Mouse (Mus musculus) embryonic facial prominence, embryonic 15.5 days (tissue): ENCODE data around the gene Glcci1. TPM values are rescaled to one million over a fixed set of nuclear protein-coding genes. Genes with fewer than 3 reads are reported as not detected.
A peak's percentile ranks its signal among the peaks of the same experiment; 100 is the strongest.

Experiments
- ATAC-seq: fragments of 200-750 bp; cut with Nextera tagmentation; 2 replicates; pipeline ENCODE4 v1.8.0; 2017; ENCODE audit warnings: low read depth, moderate TSS enrichment; ENCODE audit not compliant: insufficient number of reproducible peaks, low FRiP score, low TSS enrichment
- H3K27ac ChIP-seq: fragments of 300-500 bp; sonication (generic); replicated peaks from 2 replicates; pipeline ENCODE4 v1.5.1; 2015; ENCODE audit warnings: mild to moderate bottlenecking, inconsistent platforms
- H3K27me3 ChIP-seq: fragments of 300-500 bp; sonication (generic); 2 replicates; pipeline ENCODE4 v1.6.1; 2015; ENCODE audit warnings: inconsistent platforms
- H3K36me3 ChIP-seq: fragments of 300-500 bp; sonication (generic); 2 replicates; pipeline ENCODE4 v1.6.1; 2015; ENCODE audit warnings: mild to moderate bottlenecking, inconsistent platforms
- H3K4me1 ChIP-seq: fragments of 300-500 bp; sonication (generic); 2 replicates; pipeline ENCODE4 v1.6.1; 2015; ENCODE audit warnings: inconsistent platforms
- H3K4me2 ChIP-seq: fragments of 300-500 bp; sonication (generic); replicated peaks from 2 replicates; pipeline ENCODE4 v1.6.1; 2015; ENCODE audit warnings: mild to moderate bottlenecking, inconsistent platforms
- H3K4me3 ChIP-seq: fragments of 300-500 bp; sonication (generic); replicated peaks from 2 replicates; pipeline ENCODE4 v1.5.1; 2015; ENCODE audit warnings: mild to moderate bottlenecking, inconsistent platforms
- H3K9ac ChIP-seq: fragments of 300-500 bp; sonication (generic); 2 replicates; pipeline ENCODE4 v1.6.1; 2015; ENCODE audit warnings: inconsistent platforms
- H3K9me3 ChIP-seq: fragments of 300-500 bp; sonication (generic); replicated peaks from 2 replicates; pipeline ENCODE4 v1.6.1; 2016; ENCODE audit warnings: inconsistent platforms
- WGBS: fragments of 180-500 bp; shearing (Covaris S2); methylation state at CpG from one replicate; pipeline ENCODE4 v1.1.7; 2015; 5-methylcytosine and 5-hydroxymethylcytosine counted together
- polyA plus RNA-seq: library from polyadenylated mRNA; unstranded; fragments of >200 nt; fragmentation: Nextera tagmentation; extraction: Ambion mirVana; gene quantifications from 2 replicates; pipeline ENCODE4 v1.2.1, GENCODE M21; 2015

Gene Glcci1
- polyA plus RNA-seq, 1 experiment from 2014 or later = 7.8 TPM

DNA sequence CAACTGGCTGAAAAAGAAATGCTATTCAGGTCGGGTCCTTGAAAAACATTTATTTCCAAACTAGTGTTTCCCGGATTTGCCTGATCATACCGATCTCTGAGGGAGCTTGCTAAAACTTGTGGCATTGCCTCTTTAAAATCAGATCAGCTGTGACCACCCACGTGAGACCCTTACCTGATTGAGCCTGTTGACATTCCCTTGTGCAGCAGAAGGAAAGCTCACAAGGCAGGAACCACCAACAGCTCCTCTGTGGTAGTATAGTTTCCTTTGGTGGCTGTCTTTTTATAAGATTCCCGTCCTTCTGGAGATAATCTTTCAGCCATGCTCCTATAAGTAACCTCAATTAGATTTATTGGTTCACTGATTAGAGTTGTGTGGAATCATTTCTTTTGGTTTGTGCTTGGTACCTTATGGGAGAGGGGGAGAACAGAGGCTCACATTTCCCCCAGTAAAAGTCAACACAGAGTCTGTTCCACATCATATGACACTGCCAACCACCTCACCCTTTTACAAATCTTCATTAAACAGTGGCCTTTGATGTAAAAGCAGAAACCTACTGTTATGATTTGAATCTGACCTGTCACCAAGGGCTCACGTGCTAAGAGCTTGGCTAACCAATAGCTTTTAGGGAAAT is 12.0 kb upstream of the Glcci1 start:
- Histone ChIP-seq H3K27ac (no peak overlapping the region), H3K36me3 (no peaks in the 10 kb centered on the region), H3K4me1 (no peaks in the 10 kb centered on the region), H3K27me3 (no peaks in the 10 kb centered on the region), H3K4me3 (no peak overlapping the region), H3K9me3 (no peaks in the 10 kb centered on the region), H3K4me2 (no peak overlapping the region), H3K9ac (no peak overlapping the region)
- WGBS = 61% methylated on average over 6 of the region's 6 CpGs
- no peak for ATAC-seq

DNA sequence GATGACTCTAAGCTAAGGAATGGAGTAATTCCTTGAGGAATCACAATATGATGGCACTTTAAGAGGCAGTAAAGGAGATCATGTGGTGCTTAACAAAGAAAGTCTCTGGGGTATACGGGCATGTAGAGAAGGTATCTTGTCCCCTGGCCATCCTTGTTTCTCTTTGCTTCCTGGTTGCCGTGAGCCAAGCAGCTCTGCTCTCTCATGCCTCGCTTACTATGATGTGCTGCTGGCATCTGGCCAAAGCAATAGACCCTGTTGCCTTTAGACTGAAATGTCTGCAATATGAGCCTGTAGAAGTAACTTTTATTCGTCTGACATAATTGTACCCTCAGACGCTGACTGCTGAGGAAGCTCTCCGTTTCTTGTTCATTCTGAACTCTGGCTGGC is 11.5 kb upstream of the Glcci1 start:
- H3K4me3 ChIP-seq = no peak overlapping the region
- H3K4me2 ChIP-seq = no peak overlapping the region
- WGBS = 37% methylated on average over 6 of the region's 6 CpGs
- no peaks in the 10 kb centered on the region for H3K27me3 ChIP-seq
- no peaks in the 10 kb centered on the region for H3K4me1 ChIP-seq
- no peaks in the 10 kb centered on the region for H3K9me3 ChIP-seq
- no peak overlapping the region for H3K27ac ChIP-seq
- H3K36me3 ChIP-seq = no peaks in the 10 kb centered on the region
- H3K9ac ChIP-seq = no peak overlapping the region
- no peak for ATAC-seq

DNA sequence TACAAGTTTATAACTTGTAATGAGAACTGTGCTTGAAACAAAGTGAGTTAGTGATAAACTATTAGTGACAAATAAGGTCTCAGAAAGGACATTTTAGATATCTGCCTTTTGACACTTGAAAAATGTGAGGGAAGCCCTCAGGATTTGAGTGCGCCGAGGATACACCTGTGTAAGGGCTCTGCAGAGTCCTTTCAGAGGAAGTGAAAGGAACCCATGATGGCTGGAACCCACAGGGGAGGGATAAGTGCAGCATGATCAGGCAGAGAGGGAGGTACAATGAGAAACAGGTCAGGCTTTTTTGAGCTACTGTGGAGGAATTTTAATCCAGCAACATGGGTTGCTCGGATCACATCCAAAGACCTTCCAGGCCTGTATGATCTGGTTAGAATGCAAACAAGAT is 10.4 kb upstream of the Glcci1 start:
- no peak overlapping the region for H3K4me3 ChIP-seq
- no peaks in the 10 kb centered on the region for H3K9me3 ChIP-seq
- no peaks in the 10 kb centered on the region for H3K4me1 ChIP-seq
- WGBS = 79% methylated on average over 3 of the region's 3 CpGs
- no peak overlapping the region for H3K9ac ChIP-seq
- no peak for ATAC-seq
- no peaks in the 10 kb centered on the region for H3K36me3 ChIP-seq
- H3K27ac ChIP-seq = no peak overlapping the region
- no peaks in the 10 kb centered on the region for H3K27me3 ChIP-seq
- no peak overlapping the region for H3K4me2 ChIP-seq

DNA sequence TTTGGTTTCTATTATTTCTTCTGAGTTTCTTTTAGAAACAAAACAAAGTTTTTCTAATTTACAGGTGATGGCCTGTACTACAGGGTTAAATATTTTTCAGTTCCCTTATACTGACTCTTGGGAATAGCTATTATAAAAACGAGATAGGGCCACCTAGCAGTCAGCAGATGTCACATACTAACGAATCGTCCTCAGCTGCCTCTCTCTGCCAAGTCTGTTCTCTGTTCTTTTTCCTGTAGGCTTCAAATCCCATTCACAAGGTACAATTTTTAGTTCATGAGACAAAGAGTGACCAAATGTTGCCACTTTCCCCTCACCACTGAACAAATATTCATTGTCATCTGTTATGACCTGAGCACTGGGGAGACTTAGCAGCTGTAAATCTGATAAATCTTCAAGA is 5.4 kb upstream of the Glcci1 start:
- ATAC-seq = no peak

DNA sequence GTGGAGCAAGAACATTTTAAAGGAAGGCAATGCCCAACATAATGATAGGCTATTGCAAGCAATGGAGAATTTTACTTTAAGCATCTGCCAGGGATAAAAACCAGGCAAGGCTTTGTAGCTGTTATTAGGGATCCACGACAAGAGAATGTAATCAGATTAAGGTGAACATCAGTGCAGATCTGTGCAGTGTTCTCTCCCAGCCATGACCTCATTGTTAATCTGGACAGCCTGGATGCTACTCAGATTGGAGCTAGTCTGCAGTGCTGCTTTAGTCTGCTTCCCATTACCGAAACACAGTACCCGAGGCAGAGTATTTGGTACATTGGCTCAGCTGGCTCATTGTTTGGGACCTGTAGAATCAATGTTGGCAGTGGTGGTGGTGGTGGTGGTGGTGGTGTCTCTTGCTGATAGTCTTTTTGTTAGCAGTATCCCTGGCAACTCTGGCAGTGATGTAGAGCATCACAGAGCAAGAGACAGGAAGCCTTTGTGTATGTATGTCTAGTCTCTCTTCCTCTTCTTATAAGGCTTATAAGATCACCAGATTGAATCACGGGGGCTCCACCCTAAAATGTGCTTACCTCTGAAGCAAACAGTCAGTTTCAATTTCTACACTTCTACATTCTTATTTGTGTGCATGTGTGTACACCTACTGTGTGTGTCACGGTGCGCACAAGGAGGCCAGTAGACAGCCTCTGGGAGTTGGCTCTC is 4.7 kb upstream of the Glcci1 start:
- Histone ChIP-seq H3K9me3 (no peaks in the 10 kb centered on the region), H3K27ac (no peak overlapping the region), H3K36me3 (no peaks in the 10 kb centered on the region), H3K4me1 (no peaks in the 10 kb centered on the region), H3K4me3 (no peak overlapping the region), H3K9ac (no peak overlapping the region), H3K4me2 (no peak overlapping the region), H3K27me3 (no peaks in the 10 kb centered on the region)
- no peak for ATAC-seq
- WGBS = 80% methylated on average over 6 of the region's 6 CpGs

More for the DNA sequence above, 5.4 kb upstream of the Glcci1 start:
- no peaks in the 10 kb centered on the region for H3K36me3 ChIP-seq
- H3K9me3 ChIP-seq = no peaks in the 10 kb centered on the region
- no peak overlapping the region for H3K4me3 ChIP-seq
- no peaks in the 10 kb centered on the region for H3K4me1 ChIP-seq
- no peak overlapping the region for H3K27ac ChIP-seq
- WGBS = 38% methylated on average over 3 of the region's 3 CpGs
- H3K4me2 ChIP-seq = no peak overlapping the region
- H3K27me3 ChIP-seq = no peaks in the 10 kb centered on the region
- no peak overlapping the region for H3K9ac ChIP-seq

DNA sequence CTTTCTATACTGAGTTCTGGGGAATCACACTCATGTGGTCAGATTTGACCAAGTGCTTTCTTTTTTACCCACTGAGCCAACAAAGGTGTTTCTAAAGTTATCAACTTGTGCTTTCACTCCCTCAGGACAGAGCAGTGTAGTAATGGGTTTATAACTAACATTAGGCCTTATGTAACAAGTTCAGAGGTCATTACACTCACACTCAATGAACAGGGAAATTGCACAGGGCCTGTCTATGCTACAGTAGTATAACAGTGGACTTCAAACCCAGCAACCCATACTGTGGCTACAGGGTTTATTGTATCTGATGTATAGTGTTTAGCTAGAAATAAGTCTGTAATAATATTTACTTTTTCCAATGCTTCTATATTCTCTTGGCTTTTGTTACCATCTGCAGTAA is 2.8 kb upstream of the Glcci1 start:
- Histone ChIP-seq H3K36me3 (no peaks in the 10 kb centered on the region), H3K4me2 (no peak overlapping the region), H3K4me1 (peaks cover 5% of the 10 kb centered on the region), H3K9ac (no peak overlapping the region), H3K27me3 (no peaks in the 10 kb centered on the region), H3K4me3 (no peak overlapping the region), H3K27ac (no peak overlapping the region), H3K9me3 (no peaks in the 10 kb centered on the region)
- no peak for ATAC-seq

DNA sequence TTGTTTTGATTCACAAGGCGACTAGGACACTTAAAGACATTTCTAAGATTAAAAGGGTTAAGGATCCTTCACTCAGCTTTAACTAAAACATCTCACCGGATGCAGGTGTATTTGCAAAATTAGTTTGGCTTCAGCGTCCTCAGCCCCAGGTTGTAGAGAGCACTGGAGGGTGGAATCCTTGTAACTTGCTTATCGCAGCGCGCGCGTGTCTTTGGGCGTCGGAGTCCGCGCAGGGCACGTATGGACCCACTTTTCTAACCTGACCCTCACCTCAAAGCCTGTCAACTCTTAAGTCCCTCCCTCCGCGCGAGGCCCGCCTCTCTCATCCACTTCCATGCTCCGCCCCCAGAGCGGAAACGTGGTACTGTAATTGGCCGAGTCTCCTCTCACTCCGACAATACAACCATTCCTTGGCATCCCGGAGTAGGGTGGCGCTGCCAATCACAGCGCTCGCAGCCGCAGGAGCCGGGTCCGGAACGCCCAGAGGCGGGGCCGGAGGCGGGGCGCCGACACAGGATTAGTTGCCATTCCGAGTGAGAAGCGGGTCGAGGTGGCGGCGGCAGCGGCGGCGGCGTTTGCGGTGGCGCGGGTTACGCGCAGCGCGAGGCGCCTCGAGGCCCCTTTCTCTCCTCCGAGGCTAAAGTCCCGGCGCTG is 390 bp upstream of the Glcci1 start:
- Histone ChIP-seq H3K4me3 (peak overlapping the region; percentile 90), H3K9ac (peak overlapping the region; percentile 87), H3K27me3 (no peaks in the 10 kb centered on the region), H3K4me1 (peaks cover 14% of the 10 kb centered on the region), H3K9me3 (no peaks in the 10 kb centered on the region), H3K36me3 (no peaks in the 10 kb centered on the region), H3K4me2 (peak overlapping the region; percentile 82), H3K27ac (peak overlapping the region; percentile 97)
- ATAC-seq = peak; percentile 98
- WGBS = under 1% methylated on average over 56 of the region's 56 CpGs

DNA sequence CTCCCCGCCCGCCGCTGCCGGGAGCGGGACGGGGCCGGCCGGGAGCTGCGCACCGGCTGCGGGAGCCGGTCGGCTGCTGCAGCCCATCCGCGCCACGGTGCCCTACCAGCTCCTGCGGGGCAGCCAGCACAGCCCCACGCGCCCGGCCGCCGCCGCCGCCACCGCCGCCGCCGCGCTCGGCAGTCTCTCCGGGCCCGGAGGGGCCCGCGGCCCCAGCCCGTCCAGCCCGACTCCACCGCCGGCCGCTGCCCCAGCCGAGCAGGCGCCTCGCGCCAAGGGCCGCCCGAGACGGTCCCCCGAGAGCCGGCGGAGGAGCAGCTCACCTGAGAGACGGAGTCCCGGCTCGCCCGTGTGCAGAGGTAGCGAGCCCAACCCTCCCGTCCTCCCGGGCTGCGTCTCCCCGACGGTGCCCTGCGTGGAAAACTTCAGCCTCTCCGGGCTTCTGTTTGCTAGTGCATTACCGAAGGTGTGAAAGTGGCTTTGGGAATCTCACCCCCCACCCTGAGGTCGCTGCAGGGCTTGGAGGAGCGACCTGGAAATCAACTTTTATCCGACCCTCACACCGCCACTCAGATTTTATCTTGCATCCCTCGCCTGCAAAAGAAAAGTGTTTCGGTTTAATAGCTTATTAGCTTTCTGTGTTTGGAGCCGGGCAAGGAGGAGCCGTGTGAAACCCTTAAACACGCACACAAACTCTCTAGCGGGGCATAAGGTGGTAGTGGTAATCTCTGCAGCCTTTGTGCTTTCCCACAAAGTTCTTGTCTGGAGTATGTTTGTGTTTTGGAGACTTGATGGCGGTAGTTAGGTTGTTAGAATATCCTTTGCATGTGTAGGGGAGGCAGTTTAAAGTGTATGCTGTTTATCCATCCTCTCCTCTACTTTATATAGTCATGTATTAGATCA is 812 bp downstream of the Glcci1 start:
- under 1% methylated on average over 45 of the region's 73 CpGs for WGBS
- no peaks in the 10 kb centered on the region for H3K9me3 ChIP-seq
- peak; percentile 0; the same call in 1 of the 2 replicates for ATAC-seq

DNA sequence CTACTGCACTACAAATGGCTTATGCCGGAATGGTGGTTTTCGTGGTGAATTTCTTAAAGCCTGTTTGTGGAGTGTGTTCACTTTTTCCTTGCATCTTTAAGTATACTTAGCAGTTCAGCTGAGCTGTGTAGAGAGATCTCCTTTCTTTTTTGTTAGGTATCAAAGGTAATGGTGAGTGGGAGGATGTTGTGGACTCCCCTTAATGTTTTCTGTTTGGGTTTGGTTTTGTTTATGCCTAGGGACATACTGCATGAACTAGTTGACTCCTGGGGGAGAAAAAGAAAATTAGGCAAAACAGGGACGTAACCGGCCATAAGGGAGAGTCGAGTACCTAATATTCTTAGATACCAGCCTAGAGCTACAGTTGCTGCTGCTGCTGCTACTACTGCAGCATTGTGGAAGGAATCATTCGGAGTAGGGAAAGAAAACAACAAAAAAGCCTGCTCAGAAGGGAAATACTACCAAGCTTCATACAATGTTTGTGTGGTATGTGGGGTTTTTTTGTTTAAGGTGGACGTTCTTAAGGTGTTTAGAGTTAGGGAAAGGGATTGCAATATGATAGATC is 1.5 kb downstream of the Glcci1 start:
- Histone ChIP-seq H3K4me2 (peak overlapping the region; percentile 82), H3K9ac (peak overlapping the region; percentile 87; the same call in 1 of the 2 replicates), H3K4me3 (peak overlapping the region; percentile 90), H3K4me1 (peaks cover 14% of the 10 kb centered on the region), H3K9me3 (no peaks in the 10 kb centered on the region), H3K36me3 (no peaks in the 10 kb centered on the region), H3K27ac (peak overlapping the region; percentile 97), H3K27me3 (no peaks in the 10 kb centered on the region)
- 6% methylated on average over 7 of the region's 7 CpGs for WGBS
- no peak for ATAC-seq

More for the DNA sequence above, 812 bp downstream of the Glcci1 start:
- H3K4me1 ChIP-seq = peaks cover 14% of the 10 kb centered on the region
- no peaks in the 10 kb centered on the region for H3K36me3 ChIP-seq
- H3K4me2 ChIP-seq = peak overlapping the region; percentile 82
- no peaks in the 10 kb centered on the region for H3K27me3 ChIP-seq
- peak overlapping the region; percentile 87 for H3K9ac ChIP-seq
- peak overlapping the region; percentile 97 for H3K27ac ChIP-seq
- peak overlapping the region; percentile 90 for H3K4me3 ChIP-seq

DNA sequence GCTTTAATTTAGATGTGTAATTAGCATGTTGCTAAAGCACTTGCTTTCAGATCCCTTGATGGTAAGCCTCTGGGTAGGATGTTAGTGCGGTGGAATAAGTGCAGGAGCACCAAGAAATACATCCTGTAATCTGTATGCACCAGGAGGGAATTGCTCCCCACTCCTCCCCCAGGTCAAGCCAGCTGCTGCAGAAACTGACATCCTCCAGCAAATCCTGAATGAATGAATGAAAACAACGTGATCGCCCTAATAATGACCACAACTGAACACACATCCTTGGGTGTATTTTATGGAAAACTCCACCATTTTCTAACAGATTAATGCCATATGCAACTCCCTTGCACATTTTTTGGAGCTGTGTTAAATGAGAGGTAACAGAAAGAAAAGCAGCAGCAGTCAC is 2.0 kb downstream of the Glcci1 start:
- Histone ChIP-seq H3K4me1 (peaks cover 14% of the 10 kb centered on the region), H3K4me2 (peak overlapping the region; percentile 82), H3K4me3 (peak overlapping the region; percentile 90), H3K27me3 (no peaks in the 10 kb centered on the region), H3K9ac (0 out of 2 replicates have a peak overlapping the region, but pooled peaks have one; percentile 2), H3K36me3 (no peaks in the 10 kb centered on the region), H3K9me3 (no peaks in the 10 kb centered on the region), H3K27ac (no peak overlapping the region)
- ATAC-seq = no peak
- 7% methylated on average over 3 of the region's 3 CpGs for WGBS
